Mouse (Mus musculus): ENCODE data around the gene Atad5.
"Not testable (repeated sequence)": the region's sequence is repeated elsewhere in the genome, so short reads cannot be mapped to it uniquely, and the experiment has no call there.

GRCm38 (mm10) chr11:80066373-80066772 is 22.8 kb upstream of the Atad5 start:
- TF ChIP-seq MAFK (IDR thresholded peaks at IDR 0.05; ENCODE audit: insufficient read depth, low read depth, low read length); CHD2 (IDR thresholded peaks at IDR 0.05; ENCODE audit: low read depth, low read length); ZNF384 (IDR thresholded peaks at IDR 0.05; ENCODE audit: low read depth, low read length): not testable (repeated sequence)

All from ES-E14 (cell line).